Mouse (Mus musculus) kidney, postnatal 0 days (tissue): Measurements from ENCODE around the gene Kctd18. TPM values are rescaled to one million over a fixed set of nuclear protein-coding genes. Genes with fewer than 3 reads are reported as not detected.

ENCODE experiments used
- ATAC-seq: fragments of 200-750 bp; cut with Nextera tagmentation; replicated peaks from 2 replicates; pipeline ENCODE4 v1.8.0; 2017; ENCODE audit warnings: low read depth, moderate number of reproducible peaks, moderate TSS enrichment, moderate library complexity; ENCODE audit not compliant: low FRiP score
- DNase-seq: peaks from one replicate; pipeline ENCODE4 v3.0.0-alpha.2; 2016; ENCODE audit warnings: low spot score
- H3K27ac ChIP-seq: fragments of 300-500 bp; sonication (generic); 2 replicates; pipeline ENCODE4 v1.5.1; 2014; ENCODE audit warnings: mild to moderate bottlenecking
- H3K27me3 ChIP-seq: fragments of 300-500 bp; sonication (generic); 2 replicates; pipeline ENCODE4 v1.6.1; 2014; ENCODE audit warnings: low read length, mixed read lengths; ENCODE audit not compliant: insufficient read depth
- H3K36me3 ChIP-seq: fragments of 300-500 bp; sonication (generic); 2 replicates; pipeline ENCODE4 v1.6.1; 2014; ENCODE audit warnings: low read length, mixed read lengths; ENCODE audit not compliant: insufficient read depth
- H3K4me1 ChIP-seq: fragments of 300-500 bp; sonication (generic); replicated peaks from 2 replicates; pipeline ENCODE4 v1.6.1; 2014; ENCODE audit warnings: antibody characterized with exemption, low read length, mixed read lengths; ENCODE audit not compliant: insufficient read depth
- H3K4me2 ChIP-seq: fragments of 300-500 bp; sonication (generic); 2 replicates; pipeline ENCODE4 v1.6.1; 2014; ENCODE audit warnings: mild to moderate bottlenecking, low read length, moderate library complexity, mixed read lengths
- H3K4me3 ChIP-seq: fragments of 300-500 bp; sonication (generic); replicated peaks from 2 replicates; pipeline ENCODE4 v1.5.1; 2014; ENCODE audit warnings: low read depth, low read length
- H3K9ac ChIP-seq: fragments of 300-500 bp; sonication (generic); 2 replicates; pipeline ENCODE4 v1.6.1; 2014; ENCODE audit warnings: low read depth, low read length
- H3K9me3 ChIP-seq: fragments of 300-500 bp; sonication (generic); replicated peaks from 2 replicates; pipeline ENCODE4 v1.6.1; 2016; ENCODE audit warnings: low read length, inconsistent platforms, mixed read lengths
- CTCF ChIP-seq: IDR thresholded peaks from 2 replicates; pipeline ENCODE4 v1.5.1; 2016; ENCODE audit warnings: antibody characterized with exemption, low read depth, mild to moderate bottlenecking, moderate library complexity
- WGBS: fragments of 180-500 bp; shearing (Covaris S2); extraction: QIAGEN DNeasy Blood & Tissue Kit; methylation state at CpG from one replicate; pipeline ENCODE4 v1.1.7; 2014; 5-methylcytosine and 5-hydroxymethylcytosine counted together
- polyA plus RNA-seq: library from polyadenylated mRNA; unstranded; fragments of >200 nt; fragmentation: Nextera tagmentation; extraction: Ambion mirVana; gene quantifications from 2 replicates; pipeline ENCODE4 v1.2.1, GENCODE M21; 2015

The Kctd18 gene
- polyA plus RNA-seq, 1 experiment from 2014 or later = 12.0 TPM

DNA sequence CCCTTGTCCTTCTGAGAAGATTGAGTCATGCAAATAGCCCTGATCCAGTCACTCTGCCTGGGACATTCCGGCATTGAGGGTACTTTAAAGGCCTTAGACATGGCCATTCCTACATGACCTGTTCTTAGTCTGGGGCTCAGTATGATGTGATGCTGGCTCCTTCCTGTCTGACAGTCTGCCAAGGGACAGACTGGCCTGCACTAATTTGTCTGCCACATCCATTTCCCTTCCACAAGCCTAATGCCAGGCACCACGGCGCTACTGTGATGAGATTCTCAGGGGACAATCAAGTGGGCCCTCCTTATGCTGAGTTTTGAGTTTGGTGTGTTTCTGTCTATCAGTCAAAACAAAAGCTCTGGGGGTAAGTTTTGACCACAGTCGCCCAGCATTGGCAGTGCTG is 100.2 kb downstream of the Kctd18 start:
- TF ChIP-seq CTCF = no peak
- WGBS = 89% methylated on average over 4 of the region's 4 CpGs
- Histone ChIP-seq H3K4me1 (no peaks in the 10 kb centered on the region), H3K4me2 (no peak overlapping the region), H3K36me3 (0 out of 2 replicates have a peak, but pooled peaks cover 3% of the 10 kb centered on the region), H3K9ac (no peak overlapping the region), H3K4me3 (no peak overlapping the region), H3K27me3 (no peaks in the 10 kb centered on the region), H3K27ac (no peak overlapping the region), H3K9me3 (no peaks in the 10 kb centered on the region)
- ATAC-seq (no peak), DNase-seq (no peak)

DNA sequence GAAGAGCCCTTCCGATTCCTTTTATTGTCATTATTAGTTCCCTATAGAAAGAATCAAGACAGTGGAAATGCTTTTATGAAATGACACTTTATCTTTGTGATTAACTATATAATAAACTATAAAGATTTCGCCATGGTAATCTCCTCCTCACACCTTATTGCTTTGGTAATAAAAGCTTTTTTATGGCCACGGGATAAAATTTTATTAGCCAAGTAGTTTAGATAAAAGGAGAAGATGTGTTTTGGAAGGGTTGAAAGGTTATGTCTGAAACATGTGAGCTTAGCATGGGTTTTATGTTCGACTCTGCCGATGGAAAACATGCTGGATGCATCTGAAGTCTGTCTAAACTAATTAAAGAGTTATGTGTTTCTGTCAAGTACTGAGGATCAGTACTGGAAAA is 101.4 kb downstream of the Kctd18 start:
- H3K4me2 ChIP-seq = no peak overlapping the region
- TF ChIP-seq CTCF = no peak
- H3K27me3 ChIP-seq = no peaks in the 10 kb centered on the region
- DNase-seq (peak; percentile 30), ATAC-seq (no peak)
- H3K4me3 ChIP-seq = no peak overlapping the region
- H3K4me1 ChIP-seq = no peaks in the 10 kb centered on the region
- H3K9me3 ChIP-seq = no peaks in the 10 kb centered on the region
- H3K36me3 ChIP-seq = 0 out of 2 replicates have a peak, but pooled peaks cover 3% of the 10 kb centered on the region
- WGBS = 45% methylated on average over 5 of the region's 5 CpGs
- H3K9ac ChIP-seq = no peak overlapping the region
- H3K27ac ChIP-seq = no peak overlapping the region

DNA sequence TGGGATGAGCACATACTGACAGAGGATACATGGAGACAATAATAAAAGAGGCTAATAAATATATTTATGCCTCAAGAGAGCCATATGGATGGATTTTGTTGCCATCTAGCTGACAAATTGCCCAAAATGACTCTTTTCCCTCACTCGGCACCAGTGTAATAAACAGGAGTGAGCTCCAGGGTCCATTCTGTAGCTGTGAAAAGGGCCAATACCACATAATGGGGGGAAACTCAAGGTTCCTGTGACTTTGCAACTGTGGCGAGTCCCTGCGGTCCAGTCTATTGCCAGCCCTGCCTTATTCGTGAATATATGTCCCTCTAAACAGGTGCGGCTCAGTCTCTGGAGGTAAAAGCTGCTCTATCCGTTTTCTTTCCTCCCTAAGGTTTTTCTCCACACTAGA is 107.2 kb downstream of the Kctd18 start:
- Histone ChIP-seq H3K4me2 (no peak overlapping the region), H3K4me3 (no peak overlapping the region), H3K9me3 (no peaks in the 10 kb centered on the region)

DNA sequence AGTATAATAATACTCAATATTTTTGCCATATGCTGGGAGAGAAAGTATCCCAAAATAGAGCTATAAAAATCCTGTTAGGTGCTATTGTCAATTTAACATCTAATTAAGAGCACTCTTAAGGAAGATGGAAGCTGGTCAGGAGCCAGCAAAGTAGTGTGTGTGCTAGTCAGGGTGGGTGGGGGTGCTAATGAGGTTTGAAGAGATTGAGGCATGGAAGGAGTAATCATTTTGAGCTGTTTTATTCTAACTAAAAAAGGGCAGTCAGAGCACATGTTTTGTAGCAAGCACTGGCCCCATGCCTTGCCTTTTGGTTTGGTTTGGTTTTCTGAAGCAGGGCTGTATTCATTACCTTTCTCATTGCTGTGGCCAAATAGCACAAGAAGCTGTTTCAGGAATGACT is 112.4 kb downstream of the Kctd18 start:
- Histone ChIP-seq H3K4me1 (no peaks in the 10 kb centered on the region), H3K36me3 (peaks cover 11% of the 10 kb centered on the region; the same call in 1 of the 2 replicates), H3K27ac (0 out of 2 replicates have a peak overlapping the region, but pooled peaks have one; percentile 21), H3K27me3 (no peaks in the 10 kb centered on the region), H3K4me3 (no peak overlapping the region), H3K9me3 (no peaks in the 10 kb centered on the region), H3K4me2 (no peak overlapping the region), H3K9ac (no peak overlapping the region)
- TF ChIP-seq CTCF = no peak
- DNase-seq = peak; percentile 52
- ATAC-seq = no peak; the same call in 1 of the 2 replicates

More for the DNA sequence above, 107.2 kb downstream of the Kctd18 start:
- DNase-seq = no peak
- Histone ChIP-seq H3K4me1 (no peaks in the 10 kb centered on the region), H3K27me3 (no peaks in the 10 kb centered on the region), H3K9ac (no peak overlapping the region), H3K27ac (no peak overlapping the region), H3K36me3 (0 out of 2 replicates have a peak, but pooled peaks cover 8% of the 10 kb centered on the region)
- WGBS = 86% methylated on average over 6 of the region's 6 CpGs
- no peak for TF ChIP-seq CTCF
- ATAC-seq = no peak

DNA sequence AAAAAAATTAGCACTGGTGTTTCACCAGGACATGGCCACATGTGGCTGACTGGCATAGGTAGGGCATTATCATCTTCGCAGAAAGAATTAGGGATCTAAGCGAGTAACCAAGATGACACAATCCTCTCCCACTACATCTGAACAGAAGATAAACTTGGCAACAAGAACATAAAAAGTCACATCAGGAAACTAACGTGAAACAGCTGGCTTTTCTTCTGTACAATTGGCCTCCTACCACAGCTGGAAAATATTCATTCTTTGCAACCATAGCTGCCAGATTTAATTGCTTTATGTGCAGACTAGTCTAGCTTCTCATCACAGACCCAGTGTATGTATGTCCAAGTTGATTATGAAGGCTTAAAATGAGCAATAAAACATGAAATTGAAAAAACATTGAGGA is 112.8 kb downstream of the Kctd18 start:
- peaks cover 11% of the 10 kb centered on the region; the same call in 1 of the 2 replicates for H3K36me3 ChIP-seq
- ATAC-seq (no peak; the same call in 1 of the 2 replicates), DNase-seq (peak; percentile 90)
- H3K4me2 ChIP-seq = no peak overlapping the region
- H3K9ac ChIP-seq = no peak overlapping the region
- 46% methylated on average over 3 of the region's 3 CpGs for WGBS
- no peak for TF ChIP-seq CTCF
- H3K4me3 ChIP-seq = no peak overlapping the region
- H3K27ac ChIP-seq = no peak overlapping the region
- H3K9me3 ChIP-seq = no peaks in the 10 kb centered on the region
- no peaks in the 10 kb centered on the region for H3K4me1 ChIP-seq
- no peaks in the 10 kb centered on the region for H3K27me3 ChIP-seq

Other genes with a start within 250 kb of the Kctd18 start
- gene Spats2l, start 244.8 kb downstream of the Kctd18 start, polyA plus RNA-seq = 69.5 and 70.6 TPM in 2 replicates
- 8.9 and 9.3 TPM in 2 replicates for gene Sgo2a, start 23.0 kb downstream of the Kctd18 start, polyA plus RNA-seq
- 0.13 and 0.15 TPM in 2 replicates for gene Aox1, start 11.0 kb upstream of the Kctd18 start, polyA plus RNA-seq
- gene Aox3, start 94.2 kb upstream of the Kctd18 start, polyA plus RNA-seq = 3.8 and 4.2 TPM in 2 replicates
- 0.03 TPM in 1 of 2 replicates, not detected in the other for gene Aox4, start 191.4 kb upstream of the Kctd18 start, polyA plus RNA-seq